Mouse (Mus musculus): ENCODE measurements around the gene Tekt4.

DNA sequence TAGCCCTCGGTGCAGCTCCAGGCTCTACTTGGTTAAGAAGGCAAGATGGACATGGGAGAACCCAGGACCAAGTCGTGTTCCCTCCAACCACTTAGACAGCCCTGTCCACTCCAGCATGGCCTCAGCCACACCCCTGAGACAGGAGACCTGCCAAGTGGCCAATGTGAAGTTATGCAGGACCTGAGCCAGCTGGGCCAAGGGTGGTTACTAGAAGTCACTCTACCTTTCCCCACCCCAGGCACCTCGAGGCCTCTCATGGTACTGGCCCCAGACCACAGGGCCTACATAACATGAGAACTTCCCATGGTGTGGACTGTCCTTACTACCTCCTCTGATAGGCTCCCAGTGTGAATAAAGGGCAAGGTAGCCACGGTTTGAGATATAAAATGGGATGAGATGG lies 40.2 kb upstream of the Tekt4 start:
- TF ChIP-seq POLR2A (IDR thresholded peaks at IDR 0.05; ENCODE audit: insufficient read length, low read depth) (no peak), E2F4 (IDR thresholded peaks at IDR 0.05; ENCODE audit: insufficient read depth) (no peak), MAX (IDR thresholded peaks at IDR 0.05; ENCODE audit: low read depth) (no peak), POLR2AphosphoS2 (IDR thresholded peaks at IDR 0.05; ENCODE audit: insufficient read length, low read depth) (no peak), MYOG (IDR thresholded peaks at IDR 0.05; ENCODE audit: control insufficient read depth in 1 of 3, insufficient read depth in 1 of 3, insufficient read length in 2 of 3, low read depth in 2 of 3) (no peak), TCF12 (IDR thresholded peaks at IDR 0.05; ENCODE audit: insufficient read depth, poor library complexity, severe bottlenecking) (no peak), SRF (IDR thresholded peaks at IDR 0.05; ENCODE audit: control insufficient read depth, insufficient read length, low read depth) (no peak), MYOD1 (IDR thresholded peaks at IDR 0.05; ENCODE audit: control insufficient read depth in 1 of 3, insufficient read length in 2 of 3, low read depth in 2 of 3) (no peak), TCF3 (IDR thresholded peaks at IDR 0.05; ENCODE audit: insufficient read length, low read depth) (no peak)

All from myocyte (in vitro differentiated cells).